Mouse (Mus musculus): ENCODE measurements around the gene Znrf1. TPM values are rescaled to one million over a fixed set of nuclear protein-coding genes. Genes with fewer than 3 reads are reported as not detected.
A peak's percentile ranks its signal among the peaks of the same experiment; 100 is the strongest.

Znrf1 gene
- polyA plus RNA-seq, 1 experiment, result 237 TPM

- no peak for DNase-seq (ENCODE audit: low read depth)
- TF ChIP-seq CTCF (IDR thresholded peaks at IDR 0.05; ENCODE audit: borderline replicate concordance, extremely low read depth, insufficient read depth, insufficient read length) (no peak), POLR2A (IDR thresholded peaks at IDR 0.05; ENCODE audit: borderline replicate concordance, extremely low read depth, insufficient read depth, insufficient read length, poor library complexity, severe bottlenecking) (no peak)
Measured at GRCm38 (mm10) chr8:111551511-111552130, 15.7 kb downstream of the Znrf1 start.

GRCm38 (mm10) chr8:111561824-111562223, 25.9 kb downstream of the Znrf1 start:
- no peak for TF ChIP-seq CTCF (IDR thresholded peaks at IDR 0.05; ENCODE audit: borderline replicate concordance, extremely low read depth, insufficient read depth, insufficient read length)
- no peak for DNase-seq (ENCODE audit: low read depth)

GRCm38 (mm10) chr8:111562274-111562803, 26.4 kb downstream of the Znrf1 start:
- DNase-seq (ENCODE audit: low read depth), result no peak
- TF ChIP-seq POLR2A (IDR thresholded peaks at IDR 0.05; ENCODE audit: borderline replicate concordance, extremely low read depth, insufficient read depth, insufficient read length, poor library complexity, severe bottlenecking), result no peak
- TF ChIP-seq CTCF (IDR thresholded peaks at IDR 0.05; ENCODE audit: borderline replicate concordance, extremely low read depth, insufficient read depth, insufficient read length), result no peak

GRCm38 (mm10) chr8:111563075-111563474, 27.2 kb downstream of the Znrf1 start:
- no peak for TF ChIP-seq CTCF (IDR thresholded peaks at IDR 0.05; ENCODE audit: borderline replicate concordance, extremely low read depth, insufficient read depth, insufficient read length)
- TF ChIP-seq POLR2A (IDR thresholded peaks at IDR 0.05; ENCODE audit: borderline replicate concordance, extremely low read depth, insufficient read depth, insufficient read length, poor library complexity, severe bottlenecking), result no peak

GRCm38 (mm10) chr8:111563687-111564086, 27.8 kb downstream of the Znrf1 start:
- no peak for DNase-seq (ENCODE audit: low read depth)
- TF ChIP-seq CTCF (IDR thresholded peaks at IDR 0.05; ENCODE audit: borderline replicate concordance, extremely low read depth, insufficient read depth, insufficient read length) (no peak), POLR2A (IDR thresholded peaks at IDR 0.05; ENCODE audit: borderline replicate concordance, extremely low read depth, insufficient read depth, insufficient read length, poor library complexity, severe bottlenecking) (no peak)

More at GRCm38 (mm10) chr8:111563075-111563474, 27.2 kb downstream of the Znrf1 start:
- DNase-seq (ENCODE audit: low read depth), result no peak

GRCm38 (mm10) chr8:111564093-111564492, 28.2 kb downstream of the Znrf1 start:
- no peak for TF ChIP-seq POLR2A (IDR thresholded peaks at IDR 0.05; ENCODE audit: borderline replicate concordance, extremely low read depth, insufficient read depth, insufficient read length, poor library complexity, severe bottlenecking)
- TF ChIP-seq CTCF (IDR thresholded peaks at IDR 0.05; ENCODE audit: borderline replicate concordance, extremely low read depth, insufficient read depth, insufficient read length), result no peak
- DNase-seq (ENCODE audit: low read depth), result no peak

- TF ChIP-seq POLR2A (IDR thresholded peaks at IDR 0.05; ENCODE audit: borderline replicate concordance, extremely low read depth, insufficient read depth, insufficient read length, poor library complexity, severe bottlenecking), result no peak
- no peak for TF ChIP-seq CTCF (IDR thresholded peaks at IDR 0.05; ENCODE audit: borderline replicate concordance, extremely low read depth, insufficient read depth, insufficient read length)
Measured at GRCm38 (mm10) chr8:111565784-111566191, 29.9 kb downstream of the Znrf1 start.

GRCm38 (mm10) chr8:111566326-111566725, 30.4 kb downstream of the Znrf1 start:
- no peak for DNase-seq (ENCODE audit: low read depth)
- no peak for TF ChIP-seq POLR2A (IDR thresholded peaks at IDR 0.05; ENCODE audit: borderline replicate concordance, extremely low read depth, insufficient read depth, insufficient read length, poor library complexity, severe bottlenecking)
- TF ChIP-seq CTCF (IDR thresholded peaks at IDR 0.05; ENCODE audit: borderline replicate concordance, extremely low read depth, insufficient read depth, insufficient read length), result no peak

More at GRCm38 (mm10) chr8:111565784-111566191, 29.9 kb downstream of the Znrf1 start:
- no peak for DNase-seq (ENCODE audit: low read depth)

GRCm38 (mm10) chr8:111567571-111567970, 31.7 kb downstream of the Znrf1 start:
- no peak for TF ChIP-seq CTCF (IDR thresholded peaks at IDR 0.05; ENCODE audit: borderline replicate concordance, extremely low read depth, insufficient read depth, insufficient read length)
- no peak for TF ChIP-seq POLR2A (IDR thresholded peaks at IDR 0.05; ENCODE audit: borderline replicate concordance, extremely low read depth, insufficient read depth, insufficient read length, poor library complexity, severe bottlenecking)
- DNase-seq (ENCODE audit: low read depth), result no peak

- no peak for DNase-seq (ENCODE audit: low read depth)
- TF ChIP-seq POLR2A (IDR thresholded peaks at IDR 0.05; ENCODE audit: borderline replicate concordance, extremely low read depth, insufficient read depth, insufficient read length, poor library complexity, severe bottlenecking), result no peak
- no peak for TF ChIP-seq CTCF (IDR thresholded peaks at IDR 0.05; ENCODE audit: borderline replicate concordance, extremely low read depth, insufficient read depth, insufficient read length)
Measured at GRCm38 (mm10) chr8:111568029-111568428, 32.1 kb downstream of the Znrf1 start.

- no peak for TF ChIP-seq CTCF (IDR thresholded peaks at IDR 0.05; ENCODE audit: borderline replicate concordance, extremely low read depth, insufficient read depth, insufficient read length)
- no peak for TF ChIP-seq POLR2A (IDR thresholded peaks at IDR 0.05; ENCODE audit: borderline replicate concordance, extremely low read depth, insufficient read depth, insufficient read length, poor library complexity, severe bottlenecking)
- no peak for DNase-seq (ENCODE audit: low read depth)
Measured at GRCm38 (mm10) chr8:111569926-111570325, 34.0 kb downstream of the Znrf1 start.

- peak; percentile 33 for DNase-seq (ENCODE audit: low read depth)
Measured at GRCm38 (mm10) chr8:111570432-111570831, 34.5 kb downstream of the Znrf1 start.

More at GRCm38 (mm10) chr8:111570432-111570831, 34.5 kb downstream of the Znrf1 start:
- TF ChIP-seq CTCF (IDR thresholded peaks at IDR 0.05; ENCODE audit: borderline replicate concordance, extremely low read depth, insufficient read depth, insufficient read length) (no peak), POLR2A (IDR thresholded peaks at IDR 0.05; ENCODE audit: borderline replicate concordance, extremely low read depth, insufficient read depth, insufficient read length, poor library complexity, severe bottlenecking) (no peak)

Measured in brain, embryonic 14.5 days (tissue).